Mouse (Mus musculus): ENCODE measurements around the gene Slco3a1.

The Slco3a1 gene

DNA sequence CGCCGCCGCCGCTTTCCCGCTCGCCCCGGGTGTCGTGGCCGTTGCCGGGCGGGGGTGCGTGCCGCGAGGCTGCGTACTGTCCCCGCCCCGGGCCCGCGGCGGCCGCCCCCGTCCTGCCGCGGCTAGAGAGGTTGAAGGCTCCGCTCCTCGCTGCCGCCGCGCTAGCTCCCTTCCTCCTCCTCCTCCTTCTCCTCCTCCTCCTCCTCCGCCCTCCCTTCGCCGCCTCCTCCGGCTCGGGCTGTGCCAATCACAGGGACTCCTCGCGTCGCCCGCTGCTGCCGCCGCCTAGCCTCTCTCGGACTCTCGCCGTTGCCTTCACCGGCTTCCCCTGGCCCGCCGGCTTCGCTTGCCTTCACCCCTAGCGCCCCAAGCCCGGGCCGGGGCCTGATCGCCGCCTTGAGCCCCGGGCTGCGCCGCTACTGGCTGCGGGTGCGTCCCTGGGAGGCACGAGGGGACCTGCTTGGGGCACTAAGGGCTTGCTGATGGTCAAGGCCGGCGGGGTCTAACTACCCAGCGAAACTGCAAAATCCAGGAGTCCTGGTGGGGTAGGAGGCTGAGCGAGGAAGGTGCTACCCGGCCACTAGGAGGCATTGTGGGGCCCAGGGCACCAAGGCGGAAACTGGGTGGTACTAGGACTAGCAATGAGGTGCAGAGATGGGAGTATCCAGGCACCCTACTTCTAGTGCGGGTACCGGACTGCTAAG lies at the start of gene Slco3a1:
Slco3a1 (minus strand) TSS at position 173 of the 704 bp plus-strand sequence.
- peak; percentile 88 for DNase-seq

GRCm38 (mm10) chr7:74600996-74601395 lies 46.4 kb upstream of the Slco3a1 start:
- no peak for DNase-seq

- DNase-seq = no peak
These were observed 24.8 kb upstream of the Slco3a1 start for GRCm38 (mm10) chr7:74579411-74579810.

DNA sequence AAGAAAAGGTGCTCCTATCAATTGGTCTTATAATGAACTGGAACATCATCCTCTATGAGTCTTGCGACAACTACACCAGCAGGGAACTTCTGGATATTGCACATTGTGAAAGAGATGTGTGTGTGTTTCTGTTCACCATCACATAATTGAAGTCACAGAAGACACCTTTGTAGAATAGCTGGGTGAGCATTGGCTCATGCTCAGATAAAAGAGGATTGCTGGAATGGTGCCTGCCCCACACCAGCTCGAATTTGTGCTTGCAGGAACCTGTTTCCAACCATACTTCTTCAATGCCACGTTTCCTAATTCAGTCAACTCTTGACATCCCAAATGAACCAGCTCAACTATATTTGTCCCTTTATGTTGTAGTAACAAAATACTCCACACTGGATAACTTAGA lies 21.1 kb upstream of the Slco3a1 start:
- no peak for DNase-seq

- DNase-seq = peak; percentile 73
These were observed 836 bp upstream of the Slco3a1 start for GRCm38 (mm10) chr7:74555416-74555815.

- peak; percentile 69 for DNase-seq
These were observed 479 bp downstream of the Slco3a1 start for GRCm38 (mm10) chr7:74554041-74554561.

DNA sequence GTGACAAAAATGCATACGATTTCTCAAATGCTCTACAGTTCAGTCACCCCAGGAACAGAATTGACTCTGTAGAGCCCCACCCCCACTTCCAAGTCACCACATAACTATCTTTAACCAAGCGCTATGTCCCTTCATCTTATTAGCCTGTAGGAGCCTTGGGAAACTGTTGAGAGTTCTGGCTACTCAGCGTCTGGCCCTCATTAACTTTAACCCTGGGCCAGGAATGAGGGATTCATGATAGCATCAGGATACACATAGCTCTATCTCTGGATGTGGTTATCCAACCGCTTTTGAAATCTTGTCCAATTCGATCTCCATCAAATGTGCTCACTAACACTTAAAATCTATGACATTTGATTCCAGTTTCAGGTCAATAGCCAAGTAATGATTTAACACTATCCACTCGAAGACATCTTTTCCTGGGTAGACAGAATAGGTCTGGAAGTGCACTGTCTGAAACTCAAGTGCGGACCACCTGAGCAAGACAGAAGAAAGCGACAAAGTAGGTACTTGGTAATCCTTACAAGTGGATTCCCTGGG lies 1.4 kb downstream of the Slco3a1 start:
- no peak for DNase-seq

- no peak for DNase-seq
These were observed 2.0 kb downstream of the Slco3a1 start for GRCm38 (mm10) chr7:74552546-74552945.

GRCm38 (mm10) chr7:74552000-74552358 lies 2.6 kb downstream of the Slco3a1 start:
- no peak for DNase-seq

DNA sequence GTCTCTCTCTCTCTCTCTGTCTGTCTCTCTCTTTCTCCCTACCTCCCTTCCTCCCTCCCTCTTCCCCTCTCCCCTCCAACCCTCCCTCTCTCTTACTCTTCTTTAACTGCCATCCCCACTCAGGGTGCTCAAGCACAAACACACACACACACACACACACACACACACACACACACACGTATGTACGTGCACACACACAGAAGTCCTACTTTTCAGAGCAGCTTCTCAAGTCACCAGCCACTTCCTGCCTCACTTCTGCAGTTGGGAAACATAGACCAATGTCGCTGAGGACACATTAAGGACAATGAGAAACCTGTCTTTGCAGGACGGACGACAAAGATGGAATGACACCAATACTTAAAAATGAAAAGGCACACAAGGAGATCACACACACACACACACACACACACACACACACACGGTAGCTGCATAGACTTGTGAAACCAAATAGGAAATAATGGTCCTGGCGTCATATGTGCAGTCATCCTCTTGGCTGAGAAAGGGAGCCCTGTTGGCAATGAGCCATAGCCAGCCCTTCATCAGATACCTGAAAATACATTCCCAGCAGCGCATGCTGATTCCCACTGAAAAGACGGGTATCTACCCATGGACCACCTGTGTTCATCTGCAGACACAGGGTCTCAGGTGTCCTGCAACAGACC lies 3.1 kb downstream of the Slco3a1 start:
- DNase-seq = no peak

- DNase-seq = no peak
These were observed 4.9 kb downstream of the Slco3a1 start for GRCm38 (mm10) chr7:74549686-74550085.

- DNase-seq = no peak
These were observed 5.5 kb downstream of the Slco3a1 start for GRCm38 (mm10) chr7:74549013-74549582.

GRCm38 (mm10) chr7:74546691-74547090 lies 7.9 kb downstream of the Slco3a1 start:
- DNase-seq = no peak

DNA sequence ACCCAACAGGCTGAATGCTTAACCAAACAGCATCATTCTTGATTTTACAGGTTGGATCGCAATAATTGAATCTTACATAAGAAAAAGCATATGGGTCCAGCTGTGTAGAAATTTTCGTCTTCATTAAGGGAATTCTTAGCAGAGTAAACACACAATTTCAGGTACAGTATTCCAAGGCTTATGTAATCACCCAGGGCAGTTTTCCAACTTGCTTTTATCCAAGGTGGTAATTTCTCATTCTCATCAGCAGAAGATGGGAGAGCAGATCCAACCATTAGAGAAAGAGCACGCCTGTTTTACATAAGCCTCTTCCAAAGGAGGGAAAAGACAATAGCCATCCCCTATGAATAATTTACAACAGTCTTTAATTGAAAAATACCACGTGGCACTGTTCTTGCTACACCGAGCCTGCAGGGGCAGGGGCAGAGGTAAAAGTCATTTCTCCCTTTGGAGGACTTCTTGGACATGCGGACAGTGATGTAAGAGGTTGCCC lies 9.0 kb downstream of the Slco3a1 start:
- no peak for DNase-seq

DNA sequence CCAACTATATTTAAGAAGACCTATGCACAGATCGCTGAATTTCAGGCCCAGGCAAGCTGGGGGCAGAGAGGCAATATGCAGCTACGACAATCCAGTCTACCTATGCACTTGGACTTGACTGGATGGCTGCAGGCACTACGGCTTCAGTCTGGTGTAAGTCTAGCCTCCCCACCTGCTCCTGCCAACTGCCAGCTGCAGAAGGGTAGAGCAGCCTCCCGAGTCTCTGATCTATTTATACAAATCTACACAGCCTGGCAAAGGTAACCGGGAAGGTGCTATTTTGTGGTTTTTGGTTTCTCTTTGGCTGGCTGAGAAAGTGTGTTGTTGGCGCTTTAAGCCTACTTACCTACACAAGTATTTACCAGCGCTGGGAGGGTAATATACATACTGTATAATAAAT lies 10.3 kb downstream of the Slco3a1 start:
- DNase-seq = no peak

- no peak for DNase-seq
These were observed 12.6 kb downstream of the Slco3a1 start for GRCm38 (mm10) chr7:74541958-74542357.

- DNase-seq = no peak
These were observed 13.5 kb downstream of the Slco3a1 start for GRCm38 (mm10) chr7:74540933-74541725.

- DNase-seq = no peak
These were observed 18.4 kb downstream of the Slco3a1 start for GRCm38 (mm10) chr7:74536186-74536585.

DNA sequence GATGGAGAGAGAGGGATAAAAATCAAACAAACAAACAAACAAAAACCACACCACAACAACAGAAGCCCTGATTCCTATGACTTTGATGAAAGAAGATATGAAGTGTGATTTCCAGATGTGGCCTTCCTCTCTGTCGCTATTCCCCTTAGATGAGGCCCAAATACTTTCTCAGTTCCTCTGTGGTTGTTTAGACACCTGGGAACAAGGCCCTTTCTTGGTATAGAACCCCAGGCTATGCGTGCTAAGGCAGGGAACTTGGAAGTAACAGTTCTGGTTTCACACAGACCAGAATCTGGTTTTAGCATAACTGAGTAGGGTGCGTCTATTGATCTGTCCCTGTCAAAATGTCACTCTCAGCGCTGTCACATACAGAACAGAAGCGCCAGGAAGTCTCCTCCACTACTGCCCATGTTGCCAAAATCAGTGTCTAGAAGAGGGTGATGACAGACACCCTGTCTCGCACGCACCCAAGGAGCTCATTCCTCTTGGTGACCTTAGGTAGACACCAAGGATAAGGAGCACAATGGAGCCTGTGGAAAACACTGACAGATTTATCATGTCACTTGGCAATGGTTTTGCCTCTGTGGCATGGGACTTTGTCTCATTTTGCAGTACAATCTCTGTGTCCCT lies 23.0 kb downstream of the Slco3a1 start:
- no peak for DNase-seq

GRCm38 (mm10) chr7:74529877-74530276 lies 24.7 kb downstream of the Slco3a1 start:
- no peak for DNase-seq

GRCm38 (mm10) chr7:74529183-74529757 lies 25.3 kb downstream of the Slco3a1 start:
- DNase-seq = peak; percentile 26

- DNase-seq = no peak
These were observed 26.4 kb downstream of the Slco3a1 start for GRCm38 (mm10) chr7:74528182-74528581.
